Mouse (Mus musculus) heart, embryonic 16.5 days (tissue): ENCODE results near the gene Wtip. TPM values are rescaled to one million over a fixed set of nuclear protein-coding genes. Genes with fewer than 3 reads are reported as not detected.
"Not testable (repeated sequence)": the region's sequence is repeated elsewhere in the genome, so short reads cannot be mapped to it uniquely, and the experiment has no call there.

Source experiments
- ATAC-seq: fragments of 200-750 bp; cut with Nextera tagmentation; replicated peaks from 2 replicates; pipeline ENCODE4 v1.8.0; 2017; ENCODE audit warnings: moderate number of reproducible peaks; ENCODE audit not compliant: insufficient read depth, low FRiP score; ENCODE audit errors: extremely low read depth
- H3K27ac ChIP-seq: fragments of 300-500 bp; sonication (generic); 2 replicates; pipeline ENCODE4 v1.5.1; 2014; ENCODE audit warnings: mild to moderate bottlenecking, low read length, control low read depth, moderate library complexity
- H3K27me3 ChIP-seq: fragments of 300-500 bp; sonication (generic); 2 replicates; pipeline ENCODE4 v1.6.1; 2014; ENCODE audit warnings: low read length, mixed read lengths; ENCODE audit not compliant: control insufficient read depth, insufficient read depth
- H3K36me3 ChIP-seq: fragments of 300-500 bp; sonication (generic); 2 replicates; pipeline ENCODE4 v1.6.1; 2014; ENCODE audit not compliant: control insufficient read depth, insufficient read depth
- H3K4me1 ChIP-seq: fragments of 300-500 bp; sonication (generic); 2 replicates; pipeline ENCODE4 v1.6.1; 2014; ENCODE audit warnings: low read length, mixed read lengths; ENCODE audit not compliant: control insufficient read depth, insufficient read depth
- H3K4me2 ChIP-seq: fragments of 300-500 bp; sonication (generic); 2 replicates; pipeline ENCODE4 v1.6.1; 2014; ENCODE audit warnings: low read depth, mild to moderate bottlenecking, control low read depth, low read length
- H3K4me3 ChIP-seq: fragments of 300-500 bp; sonication (generic); 2 replicates; pipeline ENCODE4 v1.5.1; 2014; ENCODE audit warnings: mild to moderate bottlenecking, control low read depth, low read length
- H3K9ac ChIP-seq: fragments of 300-500 bp; sonication (generic); 2 replicates; pipeline ENCODE4 v1.6.1; 2014; ENCODE audit warnings: low read length, control low read depth
- H3K9me3 ChIP-seq: fragments of 300-500 bp; sonication (generic); replicated peaks from 2 replicates; pipeline ENCODE4 v1.6.1; 2016; ENCODE audit warnings: low read length; ENCODE audit not compliant: control insufficient read depth
- WGBS: fragments of 180-500 bp; shearing (Covaris S2); extraction: QIAGEN DNeasy Blood & Tissue Kit; methylation state at CpG from one replicate; pipeline ENCODE4 v1.1.7; 2014; 5-methylcytosine and 5-hydroxymethylcytosine counted together
- polyA plus RNA-seq: library from polyadenylated mRNA; unstranded; fragments of >200 nt; fragmentation: Nextera tagmentation; extraction: Ambion mirVana; gene quantifications from 2 replicates; pipeline ENCODE4 v1.2.1, GENCODE M21; 2015

The Wtip gene
- polyA plus RNA-seq, 1 experiment from 2014 or later, result 3.6 TPM

GRCm38 (mm10) chr7:34126291-34126690 is 6.8 kb downstream of the Wtip start:
- Histone ChIP-seq H3K27me3 (no peaks in the 10 kb centered on the region), H3K36me3 (peaks cover 5% of the 10 kb centered on the region; the same call in 1 of the 2 replicates), H3K4me3 (no peak overlapping the region), H3K9ac (no peak overlapping the region), H3K4me1 (peaks cover 7% of the 10 kb centered on the region), H3K9me3 (0 out of 2 replicates have a peak, but pooled peaks cover 5% of the 10 kb centered on the region), H3K4me2 (no peak overlapping the region), H3K27ac (no peak overlapping the region)
- no peak for ATAC-seq
- WGBS, result 80% methylated on average over 3 of the region's 3 CpGs

- H3K9ac ChIP-seq, result no peak overlapping the region
- 86% methylated on average over 9 of the region's 9 CpGs for WGBS
- no peak overlapping the region for H3K27ac ChIP-seq
Observed at GRCm38 (mm10) chr7:34125346-34125745, 7.7 kb downstream of the Wtip start.

GRCm38 (mm10) chr7:34122987-34123720 is 9.9 kb downstream of the Wtip start:
- Histone ChIP-seq H3K36me3 (peaks cover 5% of the 10 kb centered on the region; the same call in 1 of the 2 replicates), H3K4me1 (no peaks in the 10 kb centered on the region), H3K27ac (no peak overlapping the region), H3K9ac (no peak overlapping the region), H3K4me3 (no peak overlapping the region), H3K27me3 (no peaks in the 10 kb centered on the region), H3K4me2 (no peak overlapping the region), H3K9me3 (0 out of 2 replicates have a peak, but pooled peaks cover 5% of the 10 kb centered on the region)
- WGBS, result 82% methylated on average over 6 of the region's 6 CpGs
- ATAC-seq, result no peak

More at GRCm38 (mm10) chr7:34125346-34125745, 7.7 kb downstream of the Wtip start:
- Histone ChIP-seq H3K4me1 (no peaks in the 10 kb centered on the region), H3K9me3 (0 out of 2 replicates have a peak, but pooled peaks cover 5% of the 10 kb centered on the region), H3K36me3 (peaks cover 5% of the 10 kb centered on the region; the same call in 1 of the 2 replicates), H3K4me2 (no peak overlapping the region), H3K27me3 (no peaks in the 10 kb centered on the region), H3K4me3 (no peak overlapping the region)
- no peak for ATAC-seq

GRCm38 (mm10) chr7:34120636-34121035 is 12.4 kb downstream of the Wtip start:
- not testable (repeated sequence) for H3K4me2 ChIP-seq, ATAC-seq, H3K9ac ChIP-seq, H3K27me3 ChIP-seq, H3K4me3 ChIP-seq, H3K27ac ChIP-seq, H3K9me3 ChIP-seq, H3K4me1 ChIP-seq, H3K36me3 ChIP-seq
- 29% methylated on average over 1 of the region's 1 CpGs for WGBS

GRCm38 (mm10) chr7:34116601-34117000 is 16.5 kb downstream of the Wtip start:
- H3K4me2 ChIP-seq, result no peak overlapping the region
- H3K27ac ChIP-seq, result no peak overlapping the region

GRCm38 (mm10) chr7:34109190-34109589 is 23.9 kb downstream of the Wtip start:
- no peak overlapping the region for H3K4me3 ChIP-seq
- no peaks in the 10 kb centered on the region for H3K9me3 ChIP-seq
- no peak overlapping the region for H3K27ac ChIP-seq
- no peak for ATAC-seq
- H3K27me3 ChIP-seq, result no peaks in the 10 kb centered on the region
- no peak overlapping the region for H3K4me2 ChIP-seq
- no peaks in the 10 kb centered on the region for H3K4me1 ChIP-seq
- peaks cover 17% of the 10 kb centered on the region for H3K36me3 ChIP-seq
- 77% methylated on average over 5 of the region's 5 CpGs for WGBS
- no peak overlapping the region for H3K9ac ChIP-seq

More at GRCm38 (mm10) chr7:34116601-34117000, 16.5 kb downstream of the Wtip start:
- Histone ChIP-seq H3K9ac (no peak overlapping the region), H3K36me3 (peaks cover 32% of the 10 kb centered on the region), H3K9me3 (no peaks in the 10 kb centered on the region), H3K4me3 (no peak overlapping the region), H3K4me1 (peaks cover 6% of the 10 kb centered on the region), H3K27me3 (no peaks in the 10 kb centered on the region)
- WGBS, result 61% methylated on average over 3 of the region's 3 CpGs
- no peak; the same call in 1 of the 2 replicates for ATAC-seq

GRCm38 (mm10) chr7:34101276-34101675 is 31.8 kb downstream of the Wtip start:
- no peak for ATAC-seq
- Histone ChIP-seq H3K27ac (no peak overlapping the region), H3K4me2 (no peak overlapping the region)

GRCm38 (mm10) chr7:34100002-34100401 is 33.1 kb downstream of the Wtip start:
- Histone ChIP-seq H3K4me2 (no peak overlapping the region), H3K4me1 (no peaks in the 10 kb centered on the region), H3K27me3 (no peaks in the 10 kb centered on the region), H3K36me3 (no peaks in the 10 kb centered on the region), H3K4me3 (no peak overlapping the region), H3K9me3 (no peaks in the 10 kb centered on the region; the same call in 1 of the 2 replicates), H3K27ac (no peak overlapping the region), H3K9ac (no peak overlapping the region)
- no peak for ATAC-seq
- WGBS, result 61% methylated on average over 2 of the region's 2 CpGs

More at GRCm38 (mm10) chr7:34101276-34101675, 31.8 kb downstream of the Wtip start:
- Histone ChIP-seq H3K9ac (no peak overlapping the region), H3K36me3 (no peaks in the 10 kb centered on the region), H3K27me3 (no peaks in the 10 kb centered on the region), H3K9me3 (no peaks in the 10 kb centered on the region; the same call in 1 of the 2 replicates), H3K4me3 (no peak overlapping the region), H3K4me1 (no peaks in the 10 kb centered on the region)

GRCm38 (mm10) chr7:34094911-34095481 is 38.1 kb downstream of the Wtip start, which contains the start of gene Scgb1b30:
Gene Scgb1b30 (plus strand): TSS chr7:34095431.
- Histone ChIP-seq H3K27ac (no peak within 1 kb of the TSS), H3K9ac (no peak within 1 kb of the TSS), H3K9me3 (0 out of 2 replicates have a peak, but pooled peaks cover 3% of the 10 kb centered on the region), H3K4me3 (no peak within 1 kb of the TSS), H3K4me1 (no peaks in the 10 kb centered on the region), H3K4me2 (no peak within 1 kb of the TSS), H3K27me3 (no peaks in the 10 kb centered on the region), H3K36me3 (no peaks in the 10 kb centered on the region)
- WGBS, result 72% methylated on average over 3 of the region's 3 CpGs
- ATAC-seq, result no peak
